Comparison of ENCODE assay signal across 23 mouse cellular contexts in the genomic region with DNA sequence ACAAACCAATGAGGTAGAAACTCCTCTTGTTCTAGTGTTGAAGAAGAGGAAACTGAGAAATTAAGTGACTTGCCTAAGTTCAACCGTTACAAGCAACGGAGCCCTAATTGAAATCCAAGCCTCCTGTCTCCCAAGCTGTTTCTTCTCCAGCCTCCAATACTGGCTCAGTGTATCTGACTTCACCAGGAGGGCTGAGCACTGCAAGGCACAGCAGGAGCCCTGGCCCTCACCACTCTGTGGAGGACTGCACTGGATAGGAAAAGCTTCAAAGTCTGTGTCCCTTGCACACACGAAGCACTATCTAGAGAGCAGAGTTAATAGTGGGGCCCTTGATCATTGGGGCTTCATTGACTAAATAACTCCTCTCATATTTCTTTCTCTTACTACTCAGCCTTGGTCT.
"Had no signal": no experiment of that assay in that cellular context is flagged by ENCODE, and none has a peak within 500 bp of the region (broad histone marks: within the 10 kb centered on the region; RNA-seq: fewer than 3 reads in every experiment).

No protein-coding gene starts in this region.

- H3K27ac ChIP-seq: limb, embryonic 12.5 days; limb, embryonic 15.5 days; liver, embryonic 14.5 days; macrophage; midbrain, embryonic 10.5 days; midbrain, embryonic 13.5 days; neural tube, embryonic 13.5 days; stomach, embryonic 15.5 days had no signal

- H3K4me1 ChIP-seq: limb, embryonic 12.5 days; limb, embryonic 15.5 days; stomach, embryonic 15.5 days had no signal

- H3K4me3 ChIP-seq: limb, embryonic 12.5 days; limb, embryonic 15.5 days; megakaryocyte, embryonic 14.5 days; midbrain, embryonic 10.5 days; midbrain, embryonic 13.5 days; myocyte; neural tube, embryonic 13.5 days; stomach, embryonic 15.5 days had no signal

- H3K4me2 ChIP-seq: limb, embryonic 12.5 days; limb, embryonic 15.5 days; liver, embryonic 11.5 days; lung, embryonic 14.5 days; midbrain, embryonic 13.5 days; neural tube, embryonic 13.5 days; stomach, embryonic 15.5 days had no signal

- H3K9me3 ChIP-seq: limb, embryonic 12.5 days; limb, embryonic 15.5 days; midbrain, embryonic 10.5 days; midbrain, embryonic 13.5 days; neural tube, embryonic 13.5 days; stomach, embryonic 15.5 days had no signal

- DNase-seq: kidney, postnatal 10 days; kidney, postnatal 4 days; left cerebral cortex, postnatal 4 days; liver, postnatal 0 days; lung, embryonic 14.5 days; retina, postnatal 1 day; right cerebral cortex, postnatal 25 days; spleen, adult 18-20 months; thymus, adult 18-20 months; thymus, postnatal 36 days had no signal

- H3K36me3 ChIP-seq: limb, embryonic 12.5 days; limb, embryonic 15.5 days; midbrain, embryonic 10.5 days; midbrain, embryonic 13.5 days; neural tube, embryonic 13.5 days; stomach, embryonic 15.5 days had no signal

- H3K9ac ChIP-seq: limb, embryonic 12.5 days; limb, embryonic 15.5 days; liver, embryonic 14.5 days; liver, postnatal 0 days; lung, embryonic 14.5 days; midbrain, embryonic 13.5 days; neural tube, embryonic 13.5 days; stomach, embryonic 15.5 days had no signal

- ATAC-seq: liver, postnatal 0 days; lung, postnatal 0 days; midbrain, embryonic 13.5 days; midbrain, embryonic 16.5 days had no signal

- H3K27me3 ChIP-seq: limb, embryonic 12.5 days; limb, embryonic 15.5 days; midbrain, embryonic 13.5 days; neural tube, embryonic 13.5 days; stomach, embryonic 15.5 days had no signal
